Mouse (Mus musculus) MEL-GATA-1-ER (cell line): Measurements from ENCODE around the gene Mab21l3.

ENCODE experiments used
- DNase-seq: peaks from one replicate; pipeline ENCODE4 v3.0.0-alpha.2; 2012; ENCODE audit warnings: low read depth; ENCODE audit errors: extremely low read depth

The Mab21l3 gene

DNA sequence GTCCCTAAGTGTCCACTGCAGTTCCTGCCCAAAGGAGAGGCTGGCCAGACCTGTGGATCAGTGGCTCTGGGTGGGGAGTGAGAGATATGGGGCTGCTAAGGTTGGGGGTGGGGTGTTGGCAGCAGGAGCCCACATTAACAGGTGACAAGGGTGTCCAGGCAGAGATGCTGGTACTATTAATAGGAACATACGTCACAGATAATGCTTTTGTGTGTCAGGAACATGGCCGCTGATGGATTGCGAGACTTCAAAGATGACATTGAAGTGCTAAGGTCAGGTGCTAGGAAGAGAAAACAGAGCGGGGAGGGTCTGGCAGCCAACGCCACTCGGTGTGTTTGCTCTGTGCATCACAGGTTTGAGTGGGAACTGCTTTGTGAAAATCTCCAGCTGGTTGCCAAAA is 44.4 kb downstream of the Mab21l3 start:
- DNase-seq = no peak

DNA sequence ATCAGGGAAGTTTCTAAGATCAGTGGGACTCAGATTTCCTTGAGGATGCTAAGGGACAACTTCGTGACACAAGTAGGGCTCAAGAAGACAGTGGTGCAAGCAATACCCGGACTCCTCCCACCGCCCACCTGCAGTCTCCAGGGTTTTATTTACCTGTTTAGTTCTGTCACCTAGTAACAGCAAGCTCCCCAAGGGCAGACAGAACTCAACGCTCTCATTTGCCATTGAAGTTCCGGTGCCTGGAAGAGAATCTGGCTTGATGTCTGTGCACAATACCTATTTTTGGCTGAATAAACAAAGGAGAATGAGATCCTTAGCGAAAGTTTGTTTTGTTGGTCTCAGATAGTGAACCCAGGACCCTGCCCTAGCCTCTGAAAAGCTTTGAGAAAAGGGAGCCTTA is 45.0 kb downstream of the Mab21l3 start:
- no peak for DNase-seq

DNA sequence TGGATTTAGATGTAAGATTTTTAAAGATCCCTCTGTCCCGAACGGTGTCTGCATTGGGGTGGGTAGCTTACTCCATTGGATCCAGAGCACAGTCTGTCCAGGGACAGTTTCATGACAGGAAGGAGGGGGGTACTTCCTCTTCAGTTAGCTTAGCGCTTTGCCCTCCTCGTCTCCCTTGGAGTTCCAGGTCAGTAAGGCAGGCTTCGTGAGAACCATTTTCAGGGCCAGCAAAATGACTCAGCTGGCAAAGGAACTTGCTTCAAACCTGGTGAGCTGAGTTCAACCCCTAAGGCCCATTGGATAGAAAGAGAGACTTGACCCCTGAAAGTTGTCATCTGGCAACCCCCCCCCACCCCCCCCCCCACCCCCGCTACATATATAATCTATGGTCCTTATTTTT is 46.0 kb downstream of the Mab21l3 start:
- DNase-seq = no peak

DNA sequence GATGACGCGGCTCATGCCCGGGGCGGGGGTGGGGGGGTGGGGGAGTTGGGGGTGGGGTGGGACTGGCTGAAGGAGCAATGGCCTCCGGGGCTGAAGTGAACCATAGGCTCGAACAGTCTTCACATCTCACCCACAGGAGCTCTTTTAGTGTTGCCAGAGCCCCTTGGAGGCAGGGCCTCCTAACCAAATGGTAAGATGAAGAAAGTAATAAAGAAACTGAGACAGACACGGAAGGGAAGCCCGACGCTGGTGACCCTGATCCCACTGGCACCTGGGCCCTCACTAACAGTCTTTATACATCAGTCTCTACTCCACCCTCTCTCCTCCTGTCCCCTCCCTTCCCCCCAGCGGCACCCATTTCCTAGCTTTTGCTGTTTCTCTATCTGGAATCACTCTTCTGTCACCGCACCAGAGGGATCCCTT is 48.2 kb downstream of the Mab21l3 start:
- no peak for DNase-seq

DNA sequence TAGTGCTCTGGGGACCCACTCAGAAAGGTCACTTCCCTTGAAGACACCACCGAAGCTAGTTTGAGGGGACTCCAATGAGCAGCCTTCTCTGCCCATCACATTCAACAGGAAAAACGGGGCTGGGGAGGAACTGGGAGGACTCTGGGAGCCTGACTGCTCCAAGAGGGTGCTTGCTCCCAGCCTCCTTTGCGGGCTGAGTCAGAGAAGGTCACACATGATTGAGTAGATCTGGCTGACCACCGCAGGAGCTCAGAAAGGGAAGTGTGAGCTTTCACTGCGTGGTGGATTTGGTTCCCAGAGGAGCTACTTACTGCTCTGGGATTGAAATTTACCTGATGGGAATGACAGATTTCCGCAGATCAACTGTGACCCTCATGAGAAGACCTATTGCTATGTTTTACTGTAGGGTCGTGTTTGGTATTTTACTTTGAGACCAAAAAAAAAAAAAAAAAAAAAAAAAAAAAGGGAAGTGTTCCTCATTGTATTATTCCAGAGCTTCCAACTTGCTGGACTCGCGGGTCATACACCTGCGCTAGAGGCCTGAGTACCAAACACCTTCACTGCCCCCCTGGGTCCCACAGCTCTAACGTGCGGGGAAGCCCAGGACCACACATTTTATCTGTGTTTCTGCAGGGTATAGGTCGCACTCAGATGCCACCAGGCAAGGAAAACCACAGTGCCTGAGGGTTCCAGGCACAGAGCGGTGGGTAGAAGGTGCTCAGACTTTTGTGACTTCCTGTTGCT is 48.7 kb downstream of the Mab21l3 start:
- DNase-seq = no peak

DNA sequence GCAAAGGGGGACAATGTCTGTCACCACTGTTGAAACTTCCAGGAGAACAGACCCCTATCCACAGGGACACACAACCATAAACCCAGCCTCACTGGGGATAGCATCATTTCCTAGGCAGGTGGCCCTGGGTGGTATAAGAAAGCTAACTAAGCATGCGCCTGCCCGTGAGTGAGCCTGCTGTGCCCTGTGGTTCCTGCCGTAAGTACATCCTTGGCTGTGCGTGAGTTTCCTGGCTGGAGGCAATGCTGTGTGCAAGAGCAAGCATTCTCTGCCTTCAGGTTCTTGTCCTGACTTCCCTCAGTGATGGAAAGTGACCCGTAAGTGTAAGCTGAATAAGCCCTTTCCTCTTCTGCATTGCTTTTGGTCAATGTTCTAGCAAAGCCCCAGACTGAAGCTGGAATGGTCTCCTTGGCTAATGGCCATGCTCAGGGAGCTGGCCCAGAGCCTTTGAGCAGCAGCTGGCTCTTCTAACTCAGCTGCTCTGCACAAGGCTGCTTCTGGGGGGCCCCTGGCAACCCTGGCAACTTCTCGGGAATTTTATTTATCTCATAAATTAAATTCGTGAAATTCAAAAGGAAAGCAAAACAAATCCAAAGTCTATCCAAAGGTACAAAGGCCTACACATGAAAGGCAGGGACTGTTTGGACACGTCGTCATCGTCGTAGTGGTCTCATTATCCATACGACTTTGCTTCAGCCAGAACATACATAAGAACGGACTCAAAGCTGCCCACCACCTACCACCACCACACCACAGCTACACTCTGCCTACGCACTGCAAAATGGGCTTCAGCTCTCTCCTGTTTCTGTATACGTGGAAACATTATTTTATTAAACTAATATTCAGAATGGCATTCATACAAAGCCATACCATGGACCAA is 50.7 kb downstream of the Mab21l3 start:
- no peak for DNase-seq

DNA sequence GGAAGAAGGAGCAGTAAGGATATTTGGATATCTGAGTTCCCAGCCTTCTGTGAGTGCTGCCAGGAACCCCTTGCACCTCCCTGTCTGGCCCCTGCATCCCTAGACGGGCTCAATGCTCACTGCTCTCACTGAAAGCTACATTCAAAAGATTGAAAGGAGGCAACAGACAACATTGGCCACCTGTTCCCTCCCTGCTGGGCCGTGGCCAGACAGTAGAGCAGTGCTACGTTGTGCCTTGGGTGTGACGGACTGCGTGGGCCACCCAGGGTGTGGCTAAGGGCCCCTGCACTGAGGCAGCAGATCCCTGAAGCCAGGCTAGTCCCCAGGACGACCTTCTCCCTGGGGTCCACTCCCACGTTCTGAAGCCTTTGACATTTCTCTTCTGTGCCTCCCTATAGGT is 52.5 kb downstream of the Mab21l3 start:
- DNase-seq = no peak

DNA sequence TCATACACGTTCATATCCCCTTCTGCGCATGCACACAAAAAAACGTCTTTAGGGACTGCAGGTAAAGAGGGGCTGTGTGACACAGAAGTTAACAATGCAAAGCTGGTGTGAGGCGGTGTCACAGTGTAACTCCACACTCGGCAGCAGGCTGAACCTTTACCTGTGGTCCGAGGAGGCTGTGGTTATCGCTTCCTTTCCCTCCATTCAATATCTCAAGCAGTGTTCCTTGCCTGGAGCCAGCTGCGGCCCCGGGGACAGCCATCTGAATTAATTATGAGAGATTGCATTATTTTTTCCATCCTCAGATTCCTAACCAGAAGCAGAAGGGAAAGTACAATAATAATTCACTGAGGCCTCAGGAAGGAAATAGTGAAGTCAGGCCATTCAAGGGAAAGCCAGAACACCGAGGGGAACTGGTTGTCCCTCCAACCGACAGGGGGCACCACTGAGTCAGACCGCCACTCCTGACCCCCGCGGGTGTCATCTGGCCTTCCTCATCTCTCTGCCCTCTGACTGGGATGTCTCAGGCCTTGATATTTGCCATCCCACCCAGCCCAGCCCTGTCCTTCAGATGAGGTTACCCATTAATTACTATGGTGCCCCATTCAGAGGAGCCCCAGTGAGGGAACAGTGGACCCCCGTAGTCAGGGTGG is 53.2 kb downstream of the Mab21l3 start:
- DNase-seq = no peak

DNA sequence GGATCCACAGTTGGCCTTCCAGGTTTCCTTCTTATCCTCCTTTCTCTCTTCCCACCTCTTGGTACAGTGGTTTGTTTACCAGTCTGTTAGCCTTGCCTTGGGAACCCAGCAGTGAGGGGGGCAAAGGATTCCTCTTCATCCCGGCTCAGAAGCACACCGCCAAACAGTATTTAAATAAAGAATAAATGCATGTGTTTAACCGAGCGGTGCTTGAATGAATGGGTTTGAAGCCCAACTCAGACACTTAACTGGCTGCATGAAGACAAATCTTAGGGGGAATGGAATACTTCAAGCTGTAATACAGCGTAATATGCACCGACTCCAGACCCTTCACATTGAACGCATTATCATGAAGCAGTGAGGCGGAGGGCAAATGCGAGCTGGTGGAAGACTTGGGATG is 54.1 kb downstream of the Mab21l3 start:
- DNase-seq = no peak

DNA sequence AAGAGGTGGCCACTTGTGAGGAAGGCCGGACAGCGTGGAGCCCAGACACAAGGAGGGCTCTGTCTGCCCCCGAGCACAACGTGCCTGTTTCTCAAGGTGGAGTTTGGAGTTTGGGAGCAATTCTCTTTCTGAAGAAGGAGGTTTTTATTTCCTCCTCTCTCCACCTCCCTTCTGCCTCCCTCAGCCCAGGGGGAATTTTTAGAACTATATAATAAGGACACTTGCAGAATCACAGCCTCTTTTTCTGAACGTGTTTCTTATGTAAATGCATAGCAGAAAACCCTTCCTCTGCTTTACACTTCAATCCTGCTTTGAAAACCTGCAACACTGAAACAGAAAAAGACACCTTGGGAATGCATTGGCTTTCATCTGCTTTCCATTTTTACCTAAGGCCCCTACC is 54.7 kb downstream of the Mab21l3 start:
- no peak for DNase-seq

DNA sequence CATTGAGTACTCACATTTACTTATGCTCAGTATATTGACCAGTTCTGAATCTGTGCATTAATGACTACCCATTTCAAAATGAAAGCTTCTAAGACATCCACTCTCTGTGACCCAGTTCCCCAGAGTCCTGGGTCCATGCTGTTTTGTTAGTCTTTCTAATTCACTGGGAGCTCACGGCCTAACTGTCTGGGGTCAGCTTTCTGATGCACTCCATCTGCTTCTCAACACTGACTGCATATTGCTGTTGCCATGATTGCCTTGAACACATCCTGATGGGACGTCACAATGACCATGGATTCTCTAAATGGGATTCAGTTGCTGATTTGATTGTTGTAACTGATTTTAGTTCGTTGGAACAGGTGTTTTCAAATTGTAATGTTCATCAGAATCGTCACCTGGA is 56.6 kb downstream of the Mab21l3 start:
- DNase-seq = no peak

DNA sequence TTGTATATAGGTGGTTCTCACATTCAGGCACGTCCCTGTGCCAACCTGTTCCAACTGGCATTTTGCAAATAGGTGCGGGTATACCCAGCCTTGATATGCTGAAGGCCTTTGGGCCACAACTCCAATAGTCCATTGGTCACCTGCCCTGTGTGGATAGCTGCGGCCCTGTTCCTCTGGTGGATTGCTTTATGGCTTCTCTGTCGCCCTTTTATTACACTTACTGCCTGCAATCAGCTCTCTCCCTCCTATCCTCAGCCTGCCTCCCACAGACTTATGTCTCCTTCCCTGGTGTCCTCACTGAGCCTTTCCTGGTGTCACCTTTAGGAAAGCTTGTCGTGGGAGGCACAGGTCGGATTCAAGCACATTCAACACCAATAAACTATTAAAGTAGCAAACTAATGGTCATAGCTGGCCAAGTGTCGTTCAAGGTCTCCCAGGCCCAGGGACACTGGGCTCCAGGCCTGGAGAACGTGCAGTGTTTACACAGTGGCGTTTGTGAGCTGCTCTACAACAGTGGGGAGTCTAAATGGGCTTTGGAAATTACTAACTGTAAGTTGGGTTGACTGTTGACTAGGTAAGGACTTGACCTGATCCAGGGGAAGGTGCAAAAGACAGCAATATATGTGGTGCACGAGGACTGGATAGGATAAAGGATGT is 63.9 kb downstream of the Mab21l3 start:
- no peak for DNase-seq

DNA sequence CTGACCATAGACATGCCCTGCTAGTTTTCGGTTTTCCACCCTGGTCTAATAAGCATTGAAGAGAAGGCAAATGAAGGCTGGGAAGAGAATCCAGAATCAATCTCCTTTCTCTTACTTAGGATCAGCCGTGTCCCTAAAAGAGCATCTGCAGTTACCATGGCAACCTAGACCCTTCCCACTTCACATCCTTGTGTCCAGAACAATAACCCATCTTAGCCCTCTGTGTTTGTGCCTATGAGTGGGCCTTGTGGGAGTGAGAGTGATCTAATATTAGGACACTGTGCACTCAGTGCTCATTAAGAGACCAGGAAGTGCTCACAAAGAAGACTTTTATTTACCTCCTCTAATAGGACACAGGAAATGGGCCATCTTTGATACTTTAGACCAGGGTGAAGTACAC is 65.0 kb downstream of the Mab21l3 start:
- no peak for DNase-seq

DNA sequence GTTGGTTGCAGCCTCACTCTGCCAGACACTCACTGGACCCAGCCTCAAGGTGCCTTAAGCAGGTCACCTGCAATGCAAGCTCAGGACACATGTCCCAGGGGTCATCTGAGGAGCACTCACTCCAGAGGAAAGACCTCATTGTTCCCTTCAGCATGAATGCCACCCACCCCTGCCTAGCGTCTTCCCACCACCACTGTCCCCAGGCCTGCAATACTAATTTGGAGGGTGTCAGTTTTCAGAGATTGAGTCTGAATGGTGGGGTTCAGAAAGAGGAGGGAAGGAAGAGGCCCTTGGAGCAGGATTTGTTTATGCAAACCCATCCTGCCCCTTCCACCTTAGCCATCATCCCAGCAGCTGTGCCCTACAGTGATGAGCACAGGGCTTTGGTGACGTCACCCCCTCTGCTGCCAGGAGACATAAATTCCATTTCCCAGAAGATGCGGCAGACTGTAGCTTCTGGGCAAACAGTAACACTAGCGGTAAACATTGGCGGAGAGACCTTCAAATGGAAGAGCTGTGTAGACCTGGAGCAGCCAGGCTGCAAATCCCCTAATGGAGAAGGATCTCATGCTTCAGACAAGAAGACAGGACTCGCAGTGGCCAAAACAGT is 67.8 kb downstream of the Mab21l3 start:
- DNase-seq = no peak

DNA sequence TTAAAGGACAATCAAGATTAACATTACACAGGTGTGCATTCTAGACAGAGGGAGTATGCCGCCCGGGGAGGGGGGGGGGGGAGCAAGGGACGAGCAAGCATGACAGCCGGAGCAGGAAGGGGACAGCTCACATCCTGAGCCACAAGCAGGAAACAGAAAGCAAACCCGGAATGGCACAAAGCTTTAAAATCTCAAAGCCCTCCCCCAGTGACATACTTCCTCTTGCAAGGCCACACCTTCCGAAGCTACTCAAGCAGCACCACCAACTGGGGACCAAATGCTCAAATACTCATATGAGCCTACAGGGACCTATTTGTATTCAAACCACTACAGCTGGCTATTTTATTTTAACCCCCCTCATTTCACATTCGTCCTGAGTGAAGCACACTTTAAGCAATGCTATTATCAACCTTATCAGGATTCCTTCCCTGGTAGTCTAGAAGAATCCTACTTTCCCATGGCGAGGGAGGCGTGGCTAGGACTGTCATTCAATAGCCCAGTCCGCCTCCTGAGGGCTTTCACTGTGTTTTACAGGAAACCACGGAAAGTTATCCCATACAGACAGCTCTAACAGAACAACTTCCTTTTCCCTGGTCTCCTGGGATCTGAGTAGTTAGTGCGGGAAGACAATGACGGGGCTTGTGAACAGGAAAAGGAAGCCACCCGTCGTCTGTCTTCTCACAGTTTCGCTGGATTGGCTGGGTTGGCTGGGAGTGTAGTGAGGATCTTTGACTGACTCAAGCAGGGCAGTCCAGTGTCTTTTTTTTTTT is 69.7 kb downstream of the Mab21l3 start:
- no peak for DNase-seq

DNA sequence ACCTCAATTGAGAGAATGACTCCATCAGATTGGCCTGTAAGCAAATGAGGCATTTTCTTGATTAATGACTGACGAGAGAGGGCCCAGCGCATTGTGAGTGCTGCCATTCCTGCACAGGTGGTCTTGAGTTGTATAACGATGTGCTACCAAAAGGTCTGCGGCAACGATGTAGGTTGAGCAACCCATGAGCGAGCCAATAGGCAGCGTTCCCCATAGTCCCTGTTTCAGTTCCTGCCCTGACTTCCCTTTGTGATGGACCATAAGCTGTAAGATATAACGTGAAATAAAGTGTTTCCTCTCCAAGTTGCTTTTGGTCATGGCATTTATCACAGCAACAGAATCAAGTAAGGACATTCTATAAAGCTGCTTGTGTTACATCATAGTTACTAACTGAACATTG is 73.0 kb downstream of the Mab21l3 start:
- DNase-seq = no peak

DNA sequence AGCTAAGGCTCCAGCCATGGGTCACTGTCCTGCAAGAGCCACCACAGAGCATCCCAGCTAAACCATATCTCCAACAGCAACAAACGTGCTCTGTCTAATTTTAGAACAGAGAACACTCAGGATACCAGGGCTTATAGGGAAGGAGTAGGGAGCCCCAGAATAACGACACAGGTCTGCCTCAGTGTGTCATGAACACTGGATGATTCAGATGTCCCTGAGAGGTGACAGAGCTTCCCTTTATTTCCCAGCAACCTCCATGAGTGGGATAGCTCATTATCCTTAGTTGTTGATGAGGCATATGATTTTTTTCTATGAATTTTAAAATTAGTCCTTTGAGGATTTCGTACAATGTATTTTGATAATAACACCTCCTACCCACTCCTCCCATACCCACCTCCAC is 78.2 kb downstream of the Mab21l3 start:
- no peak for DNase-seq

DNA sequence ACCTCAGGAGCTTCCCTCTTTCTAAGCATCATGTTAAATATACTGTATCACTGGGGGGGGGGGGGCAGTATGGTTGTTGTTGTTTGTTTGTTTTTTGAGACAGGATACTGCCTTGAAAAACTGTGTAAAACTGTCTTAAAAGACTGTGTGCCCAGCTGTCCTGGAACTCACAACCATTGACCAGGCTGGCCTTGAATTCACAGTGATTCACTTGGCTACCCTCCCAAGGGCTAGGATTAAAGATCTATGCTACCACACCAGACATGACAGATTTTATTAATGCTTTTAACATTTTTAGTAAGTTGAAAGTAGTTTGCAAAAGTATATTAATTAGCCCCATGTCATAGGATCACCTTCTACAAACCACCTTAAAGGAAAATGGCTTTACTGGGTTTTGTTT is 85.2 kb downstream of the Mab21l3 start:
- DNase-seq = no peak
